Mouse (Mus musculus) thymus, postnatal 0 days (tissue): ENCODE measurements around the gene Itga11. TPM values are rescaled to one million over a fixed set of nuclear protein-coding genes. Genes with fewer than 3 reads are reported as not detected.
"Not testable (repeated sequence)": the region's sequence is repeated elsewhere in the genome, so short reads cannot be mapped to it uniquely, and the experiment has no call there.

Experiments
- DNase-seq: peaks from one replicate; pipeline ENCODE4 v3.0.0-alpha.2; 2015; ENCODE audit warnings: low spot score
- polyA plus RNA-seq: library from polyadenylated mRNA; unstranded; fragments of >200 nt; fragmentation: Nextera tagmentation; extraction: Ambion mirVana; gene quantifications from 2 replicates; pipeline ENCODE4 v1.2.1, GENCODE M21; 2015

The Itga11 gene
- polyA plus RNA-seq, result 0.04 and 0.06 TPM in 2 replicates

DNA sequence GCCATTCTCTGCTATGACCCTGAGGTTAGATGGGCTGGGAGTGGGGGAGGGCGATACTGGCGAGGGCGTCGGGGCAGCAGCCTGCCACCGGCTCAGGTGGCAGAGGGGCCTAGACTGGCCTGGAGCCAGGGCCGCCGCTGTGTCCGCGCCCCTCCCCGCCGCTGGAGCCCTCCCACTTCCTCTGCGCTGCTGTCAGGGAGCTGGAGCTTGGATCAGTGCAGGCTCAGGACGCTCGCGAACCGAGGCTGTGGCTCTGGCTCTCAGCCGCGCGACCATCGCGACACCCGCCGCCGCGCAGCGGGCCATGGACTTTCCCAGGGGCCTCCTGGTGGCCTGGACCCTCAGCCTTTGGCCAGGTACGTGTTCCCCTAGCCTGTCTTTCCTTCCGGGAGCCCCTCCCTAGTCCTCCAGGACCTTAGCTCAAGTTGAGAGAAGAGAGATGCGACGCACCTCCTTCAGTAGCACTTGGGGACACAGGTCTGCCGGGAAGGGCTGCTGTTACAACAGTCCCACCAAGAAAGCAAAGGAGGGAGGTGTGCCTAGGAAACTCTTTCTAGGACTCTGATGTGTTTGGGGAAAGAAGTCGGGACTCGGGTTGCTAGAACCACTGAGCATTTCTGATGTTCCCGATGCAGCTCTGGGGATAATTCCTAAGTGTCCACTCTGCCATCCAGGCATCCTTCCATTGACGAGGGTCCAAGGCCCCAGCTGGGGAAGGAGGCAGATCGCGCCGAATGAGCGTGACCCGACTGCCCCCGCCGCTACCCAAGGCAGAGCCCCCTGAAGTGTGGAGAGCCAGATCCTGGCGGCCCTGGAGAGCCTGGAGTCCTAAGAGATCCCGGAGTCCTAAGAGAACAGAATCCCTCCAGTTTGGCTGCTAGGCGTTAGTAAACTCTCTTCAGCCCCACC lies at the start of gene Itga11:
Gene Itga11, plus strand, starts transcription at position 186 of the 909 bp plus-strand sequence.
- no peak for DNase-seq

DNA sequence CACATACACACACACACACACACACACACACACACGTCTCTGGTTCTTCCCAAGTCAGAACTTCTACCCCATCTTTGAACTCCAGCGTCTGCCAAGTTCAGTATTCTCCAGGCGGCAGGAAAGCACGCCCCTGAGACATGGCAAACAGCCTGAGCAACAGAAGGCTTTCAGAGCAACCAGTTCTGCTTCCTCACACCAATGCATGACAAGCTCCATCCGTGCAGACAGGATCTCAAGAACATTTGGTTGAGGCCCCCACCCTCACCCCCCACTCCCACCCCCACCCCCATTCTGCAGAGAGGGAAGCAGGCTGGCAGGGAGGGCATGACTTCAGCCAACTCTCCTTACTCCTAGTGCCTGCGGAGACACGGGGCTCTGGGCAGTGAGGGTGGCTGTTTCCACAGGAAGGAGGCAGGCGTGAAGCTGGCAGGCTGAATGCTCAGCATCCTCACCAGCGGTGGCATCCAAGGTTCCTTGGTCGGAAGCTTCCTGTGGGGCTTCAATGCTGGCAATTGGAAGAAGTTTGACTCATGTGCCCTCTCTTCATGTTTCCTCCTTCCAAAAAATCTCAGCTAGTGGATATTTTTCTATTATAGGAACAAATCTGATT lies 46.9 kb upstream of the Itga11 start:
- no peak for DNase-seq

DNA sequence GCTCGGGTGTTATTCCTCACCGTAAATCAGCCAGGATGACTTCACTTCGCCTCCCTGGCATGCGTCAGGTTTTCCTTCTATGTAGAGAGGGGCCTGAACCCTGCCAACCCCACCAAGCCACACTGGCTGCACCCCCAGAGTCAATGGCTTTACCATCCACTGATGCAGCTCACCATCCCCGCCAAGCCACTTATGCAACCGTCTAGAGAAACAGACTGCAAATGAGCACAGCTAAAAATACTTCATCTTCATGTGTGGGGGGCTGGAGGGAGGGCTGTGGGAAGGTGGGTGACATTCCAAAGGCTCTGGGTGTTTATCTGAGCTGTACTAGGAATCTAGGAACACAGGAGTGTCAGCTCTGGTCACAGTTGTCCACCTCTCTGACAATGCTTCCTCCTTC lies 45.2 kb upstream of the Itga11 start:
- no peak for DNase-seq

DNA sequence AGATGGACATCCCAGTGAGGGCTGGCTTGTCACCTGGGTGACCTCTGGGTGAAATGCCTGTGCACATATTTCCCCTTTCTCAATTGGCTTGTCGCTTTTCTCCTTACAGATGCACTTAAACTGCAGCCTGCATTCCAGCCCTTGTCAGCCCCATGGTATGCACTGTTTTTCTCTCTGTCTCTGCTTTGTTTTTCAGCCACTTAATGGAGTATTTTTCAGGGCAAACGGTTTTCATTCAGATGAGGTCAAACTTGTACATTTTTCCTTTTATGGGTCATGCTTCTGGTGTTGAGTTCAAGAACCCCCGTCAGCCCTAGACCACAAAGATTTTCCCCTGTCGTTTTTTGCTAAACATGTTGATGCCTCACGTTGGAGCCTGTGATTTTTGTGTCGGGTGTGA lies 39.6 kb upstream of the Itga11 start:
- no peak for DNase-seq

DNA sequence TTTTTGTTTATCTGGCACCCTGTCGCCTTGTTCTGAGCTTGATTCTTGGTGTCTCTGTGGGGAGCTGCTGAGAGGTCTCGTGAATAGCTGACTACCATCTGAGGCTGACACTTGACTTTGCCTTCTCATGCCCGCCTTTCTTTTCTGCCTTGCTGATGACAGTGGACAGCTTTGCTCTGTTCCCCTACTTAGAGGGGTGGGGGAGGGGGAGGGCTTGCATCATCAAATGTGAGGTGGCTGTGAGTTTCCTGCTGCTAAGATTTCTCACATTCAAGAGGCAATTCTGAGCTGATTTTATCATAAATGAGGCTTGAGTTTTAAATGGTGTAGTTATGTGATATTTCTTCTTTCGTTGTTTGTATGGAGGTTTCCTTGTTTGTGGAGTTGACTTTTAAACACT lies 37.9 kb upstream of the Itga11 start:
- no peak for DNase-seq

DNA sequence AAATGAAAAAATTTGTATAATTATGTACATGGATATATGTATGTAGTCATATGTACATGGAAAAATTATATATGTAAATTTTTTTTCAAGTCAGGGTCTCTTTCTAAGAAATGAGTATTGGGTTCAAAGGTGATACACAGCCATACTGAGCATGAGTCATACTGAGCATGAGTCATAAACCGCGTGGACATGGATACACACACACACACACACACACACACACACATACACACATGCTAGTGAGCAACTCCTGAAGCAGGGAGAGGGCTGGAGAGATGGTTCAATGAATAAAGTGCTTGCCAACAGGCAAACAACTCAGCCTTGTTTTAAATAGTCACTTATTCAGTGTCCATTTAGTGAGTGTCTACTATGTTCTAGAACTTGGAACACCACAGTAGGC lies 37.4 kb upstream of the Itga11 start:
- DNase-seq, result no peak

DNA sequence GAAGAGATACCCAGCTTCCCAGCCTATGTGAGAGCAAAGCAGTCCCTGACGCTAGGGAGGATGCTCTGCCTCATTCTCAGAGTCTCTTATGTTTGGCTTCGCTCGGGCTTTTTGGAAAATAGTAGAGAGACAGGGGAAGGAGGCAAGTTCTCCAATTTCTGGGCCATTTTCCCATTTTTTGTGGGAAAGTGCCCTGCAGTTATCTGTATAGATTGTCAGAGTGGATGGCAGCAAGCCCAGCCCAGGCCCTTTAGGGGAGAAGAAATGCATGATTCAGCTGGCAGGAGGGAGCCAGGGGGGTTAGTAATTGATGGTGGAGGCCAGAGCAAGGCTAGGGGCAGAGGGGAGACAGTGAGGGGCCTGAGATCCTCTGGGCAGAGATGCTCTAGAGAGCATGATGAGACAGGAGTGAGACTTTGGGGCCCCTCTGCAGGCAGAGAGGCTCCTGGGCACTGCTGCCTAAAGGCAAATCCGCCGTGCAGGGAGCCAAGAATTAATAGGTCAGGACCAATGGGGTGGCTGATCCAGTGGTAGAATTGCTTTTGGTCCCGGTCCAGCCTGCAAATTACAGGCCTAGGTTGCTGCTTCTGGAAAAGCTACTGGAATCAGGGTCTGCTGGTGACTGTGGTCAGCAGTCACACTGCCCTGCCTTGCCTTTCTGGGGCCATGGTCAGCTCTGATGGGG lies 31.8 kb upstream of the Itga11 start:
- no peak for DNase-seq

DNA sequence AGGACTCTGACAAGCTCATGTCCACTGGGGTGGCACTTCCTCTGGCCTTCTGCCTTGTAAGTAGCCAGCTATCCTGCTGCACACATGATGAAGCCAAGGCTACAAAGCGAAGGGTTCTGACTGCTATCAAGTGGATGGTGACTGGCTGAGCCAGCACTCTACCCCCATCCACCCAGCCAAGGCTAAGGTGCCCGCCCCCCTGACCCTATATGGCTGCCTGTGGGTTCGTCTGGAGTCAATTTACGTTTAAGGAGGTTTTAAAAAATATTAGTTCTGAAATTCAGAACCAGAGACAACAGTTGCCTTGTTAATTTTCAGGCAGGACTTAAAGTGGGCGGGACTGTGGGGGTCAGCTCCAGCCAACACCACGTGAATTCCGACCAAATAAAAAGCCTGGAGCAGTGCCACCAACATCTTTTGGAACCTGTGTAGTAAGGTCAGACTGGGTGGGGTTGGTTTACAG lies 30.9 kb upstream of the Itga11 start:
- no peak for DNase-seq

DNA sequence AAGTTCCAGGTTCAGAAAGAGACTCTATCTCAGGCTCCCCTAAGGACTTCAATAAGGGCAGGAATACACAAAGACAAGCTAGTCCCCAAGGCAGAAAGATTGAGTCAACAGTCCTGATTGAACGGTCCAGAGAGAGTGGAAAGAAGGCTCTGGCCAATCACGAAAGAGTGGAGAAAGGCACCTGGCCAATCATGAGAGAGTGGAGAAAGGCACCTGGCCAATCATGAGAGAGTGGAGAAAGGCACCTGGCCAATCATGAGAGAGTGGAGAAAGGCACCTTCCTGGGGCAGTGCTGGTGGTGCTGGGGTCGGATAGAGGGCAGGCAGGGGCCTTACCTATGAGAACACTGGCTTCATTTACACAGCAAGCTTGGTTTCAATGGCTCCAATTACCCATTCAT lies 28.2 kb upstream of the Itga11 start:
- DNase-seq, result no peak

DNA sequence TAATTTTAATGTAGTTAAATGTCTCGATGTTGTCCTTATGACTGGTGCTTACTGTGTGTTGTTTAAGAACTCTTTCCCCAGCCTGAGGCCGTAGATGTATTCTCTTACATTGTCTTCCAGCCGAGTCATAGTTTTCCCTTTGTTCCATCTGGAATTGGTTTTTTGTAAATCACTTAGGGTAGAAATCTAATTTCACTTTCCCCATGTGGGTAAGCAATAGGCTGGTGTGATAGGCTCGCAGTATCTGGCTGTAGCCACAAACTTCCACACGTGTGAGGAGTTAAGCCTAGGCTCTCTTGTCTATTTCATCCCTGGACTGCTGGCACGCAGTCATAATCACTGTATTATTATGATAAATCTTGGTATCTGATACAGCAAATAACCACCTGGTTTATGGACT lies 26.9 kb upstream of the Itga11 start:
- DNase-seq, result no peak

DNA sequence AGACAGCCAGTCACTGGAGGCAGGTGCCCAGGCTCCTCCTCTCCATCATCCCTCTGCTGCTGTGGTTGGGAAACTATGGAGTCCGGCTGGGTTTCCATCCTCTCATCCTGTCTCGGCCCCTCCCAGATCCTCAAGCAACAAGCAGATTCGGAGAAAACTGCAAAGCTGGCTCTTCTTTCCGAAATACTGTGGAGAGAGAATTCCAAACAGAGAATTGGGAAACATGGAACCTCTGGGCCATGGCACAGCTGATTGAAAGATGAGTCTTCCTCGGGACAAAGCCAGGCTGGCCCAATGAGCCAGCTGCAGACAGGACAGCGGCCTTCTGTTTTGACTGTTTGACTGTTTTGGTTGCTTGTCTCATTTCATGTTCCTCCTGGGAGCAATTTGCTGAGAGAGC lies 23.3 kb upstream of the Itga11 start:
- no peak for DNase-seq

DNA sequence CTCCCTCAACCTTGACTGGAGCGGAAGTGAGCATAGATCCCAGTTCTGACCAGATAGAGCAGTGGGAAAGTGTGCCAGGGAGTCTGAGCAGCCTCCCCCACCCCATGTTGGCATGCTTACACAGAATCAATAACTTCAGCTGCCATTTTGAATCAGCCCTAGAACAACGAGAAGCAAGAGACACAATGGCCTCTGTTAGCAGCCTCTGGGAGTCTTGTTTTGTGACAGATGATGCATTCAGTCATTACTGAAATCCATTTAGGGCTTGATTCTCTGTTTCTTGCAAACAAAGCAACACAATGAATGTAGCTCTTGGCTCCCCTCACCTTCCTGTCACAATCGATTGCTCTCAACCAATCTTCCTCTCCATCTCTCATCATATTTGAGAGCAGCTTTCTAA lies 19.6 kb upstream of the Itga11 start:
- no peak for DNase-seq

DNA sequence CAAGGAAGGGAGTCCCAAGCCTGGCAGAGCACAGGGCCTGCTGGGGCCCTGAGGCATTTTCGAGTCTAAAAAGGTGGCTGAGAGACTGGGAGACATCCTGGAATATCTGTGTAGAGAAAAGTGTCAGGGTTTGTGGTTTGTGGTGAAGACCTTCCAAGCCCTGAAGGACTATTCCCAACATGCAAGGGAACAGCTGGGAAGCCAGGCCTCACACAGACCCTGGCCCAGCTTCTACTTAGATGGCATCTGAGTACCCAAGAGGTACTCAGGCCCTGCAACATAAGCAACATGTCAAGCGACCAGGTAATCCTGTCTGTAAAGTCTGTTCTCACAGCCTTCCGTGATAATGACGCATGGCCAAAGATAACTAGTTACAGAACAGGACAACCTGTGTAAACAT lies 18.6 kb upstream of the Itga11 start:
- DNase-seq, result no peak

DNA sequence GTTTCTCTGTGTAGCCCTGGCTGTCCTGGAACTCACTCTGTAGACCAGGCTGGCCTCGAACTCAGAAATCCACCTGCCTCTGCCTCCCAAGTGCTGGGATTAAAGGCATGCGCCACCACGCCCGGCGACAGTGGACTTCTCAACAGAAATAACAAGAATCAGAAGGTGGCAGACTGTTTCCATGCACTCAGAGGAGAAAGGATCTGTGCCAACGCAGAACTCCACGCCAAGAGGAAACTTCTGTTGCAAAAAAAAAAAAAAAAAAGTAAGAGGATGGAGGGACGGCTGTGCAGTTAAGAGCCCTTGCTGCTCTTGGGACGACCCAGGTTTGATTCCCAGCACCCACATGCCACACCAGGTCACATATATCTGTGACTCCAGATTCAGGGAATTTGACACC lies 16.7 kb upstream of the Itga11 start:
- not testable (repeated sequence) for DNase-seq

DNA sequence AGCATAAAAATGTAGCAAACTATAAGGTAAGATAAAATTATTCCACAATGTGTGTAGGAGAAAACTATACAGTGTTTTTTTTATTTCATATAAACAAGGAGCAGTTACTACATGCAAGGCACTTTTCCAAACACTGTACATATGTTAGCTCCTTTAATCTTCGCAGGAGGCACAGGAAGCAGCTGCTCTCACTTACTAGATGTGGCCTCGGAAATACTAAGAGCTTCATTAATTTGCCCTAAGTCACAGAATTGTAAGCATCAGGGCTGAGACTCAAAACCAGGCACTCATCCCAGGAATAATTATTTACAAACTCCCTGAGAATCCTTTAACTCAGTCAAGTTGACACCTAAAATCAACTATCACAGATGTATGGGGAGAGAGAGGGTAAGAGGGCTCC lies 14.2 kb upstream of the Itga11 start:
- no peak for DNase-seq

DNA sequence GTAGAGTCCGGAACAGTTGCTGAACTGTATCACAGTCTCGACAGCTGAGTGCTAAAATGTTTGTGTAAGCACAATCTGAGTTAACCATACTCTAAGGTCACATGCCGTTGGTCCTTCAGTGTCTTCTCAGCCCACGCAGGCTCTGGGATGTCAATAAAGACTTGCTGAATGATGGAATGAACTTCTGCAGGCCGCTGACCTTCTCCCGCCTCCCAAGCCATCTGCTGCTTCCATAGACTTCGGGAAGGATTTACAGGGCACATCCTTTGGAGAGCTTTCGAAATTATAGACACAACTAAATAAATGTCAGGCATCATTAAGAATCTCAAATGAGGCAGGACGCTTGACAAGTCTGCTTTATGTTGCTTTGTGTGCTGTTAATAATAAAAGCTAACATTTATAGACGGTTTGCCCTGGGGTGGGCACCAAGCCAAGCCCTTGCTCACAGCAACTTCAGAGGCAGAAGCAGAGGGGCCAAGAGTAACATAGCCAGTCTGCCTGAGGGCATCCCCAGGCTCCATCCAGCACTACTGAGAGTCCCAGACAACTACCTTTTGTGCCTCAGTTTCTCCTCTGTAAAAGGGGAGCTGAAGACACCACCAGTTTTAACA lies 13.4 kb upstream of the Itga11 start:
- DNase-seq, result no peak

DNA sequence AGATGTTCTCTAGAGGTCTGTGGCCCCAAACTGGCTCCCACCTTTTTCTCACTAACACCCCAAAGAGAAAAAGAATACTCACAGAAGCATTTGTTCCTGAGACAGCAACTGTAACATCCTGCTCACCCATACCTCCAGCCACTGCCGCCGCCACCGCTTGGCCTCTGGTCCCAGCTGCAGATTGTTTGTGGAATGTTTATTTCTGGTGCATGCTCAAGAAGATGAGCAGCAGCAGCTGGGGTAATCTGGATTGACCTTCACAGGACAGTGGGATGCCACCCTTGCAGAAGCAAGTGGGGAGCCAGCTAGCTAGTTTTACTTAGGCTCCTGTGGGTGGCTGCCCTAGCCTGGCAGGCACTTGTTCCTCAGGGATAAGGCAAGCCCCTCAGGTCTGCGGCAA lies 11.7 kb upstream of the Itga11 start:
- DNase-seq, result no peak

DNA sequence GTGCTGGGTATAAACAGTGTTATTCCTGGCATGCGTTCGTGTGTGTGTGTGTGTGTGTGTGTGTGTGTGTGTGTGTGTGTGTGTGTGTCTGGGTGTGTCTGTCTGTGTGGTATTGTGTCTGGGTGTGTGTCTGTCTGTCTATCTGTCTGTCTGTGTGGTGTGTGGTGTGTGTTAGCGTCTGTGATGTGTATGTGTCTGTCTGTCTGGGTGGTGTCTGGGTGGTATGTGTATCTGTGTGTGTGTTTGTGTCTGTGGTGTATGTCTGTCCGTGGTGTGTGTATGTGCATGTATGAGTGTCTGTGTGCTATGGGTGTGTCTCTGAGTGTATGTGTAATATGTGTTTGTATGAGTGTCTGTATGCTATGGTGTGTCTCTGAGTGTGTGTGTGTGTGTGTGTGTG lies 9.1 kb upstream of the Itga11 start:
- no peak for DNase-seq

DNA sequence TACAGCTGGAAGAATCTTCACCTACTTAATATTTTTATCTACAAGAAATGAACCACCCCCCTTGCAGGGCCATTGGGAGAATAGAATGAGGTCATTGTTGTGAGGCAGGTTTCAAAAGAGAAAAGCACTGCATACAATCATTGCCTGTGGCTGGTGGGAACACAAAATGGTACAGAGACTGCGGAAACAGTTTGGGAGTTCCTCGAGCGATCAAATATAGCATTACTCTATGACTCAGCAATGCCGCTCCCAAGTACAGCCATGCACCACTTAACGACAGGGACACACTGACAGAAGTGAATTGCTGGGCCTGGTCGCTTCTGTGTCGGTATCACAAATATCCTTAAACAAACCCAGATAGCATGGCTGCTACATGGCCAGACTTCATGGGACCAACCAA lies 4.4 kb upstream of the Itga11 start:
- DNase-seq, result no peak

DNA sequence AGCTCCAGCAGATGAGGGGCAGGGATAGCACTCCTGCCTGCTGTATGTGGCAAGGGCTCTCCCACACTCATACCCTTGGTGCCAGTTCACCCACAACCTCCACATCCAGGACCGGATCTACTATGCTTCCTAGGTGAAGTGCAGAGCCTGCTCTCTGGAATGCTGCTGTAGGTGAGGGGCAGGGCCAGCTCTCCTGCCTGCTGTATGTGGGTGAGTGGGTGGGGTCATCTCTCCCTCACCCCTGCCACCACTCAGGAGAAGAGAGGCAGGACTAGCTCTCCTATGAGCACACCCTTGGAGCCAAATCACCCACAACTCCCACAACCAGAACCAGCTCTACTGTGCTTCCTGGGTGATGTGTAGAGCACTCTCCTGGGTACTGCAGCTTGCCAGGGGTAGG lies 2.5 kb upstream of the Itga11 start:
- no peak for DNase-seq

DNA sequence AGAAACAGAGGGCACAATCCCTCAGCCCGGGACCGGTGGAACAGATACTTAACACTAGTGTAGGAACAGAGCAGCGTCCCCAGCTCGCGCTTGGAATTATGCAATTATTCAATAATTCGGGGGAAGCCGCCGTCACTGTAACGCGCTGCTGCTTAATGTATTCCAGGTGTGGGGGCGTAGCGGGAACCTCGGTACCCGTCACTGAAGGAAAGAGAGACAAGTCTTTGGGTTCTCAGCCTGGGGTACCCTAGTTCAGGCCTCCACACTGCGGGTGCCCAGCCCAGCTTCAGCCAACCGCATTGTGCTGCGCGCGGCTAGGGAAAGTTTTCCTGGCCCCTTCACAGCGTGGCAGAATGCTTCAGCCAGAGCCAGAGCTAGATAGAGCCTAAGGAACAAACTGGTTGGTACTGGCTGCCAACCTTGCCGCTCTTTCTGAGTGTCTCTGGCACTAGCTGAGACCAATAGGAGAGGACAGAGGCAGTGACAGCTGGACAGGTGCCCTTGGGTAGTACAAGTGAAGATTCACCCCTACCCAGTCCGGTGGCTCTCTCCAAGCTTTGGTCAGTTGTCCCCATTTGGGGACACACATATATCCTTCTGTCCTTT lies 1.0 kb downstream of the Itga11 start:
- no peak for DNase-seq
